ENCODE assay signal across 30 mouse cellular contexts in genomic region chr8:46339317-46339716, GRCm38 (mm10). TPM values are rescaled to one million over a fixed set of nuclear protein-coding genes. Genes with fewer than 3 reads are reported as not detected.
"Had no signal": no experiment of that assay in that cellular context is flagged by ENCODE, and none has a peak within 500 bp of the region (broad histone marks: within the 10 kb centered on the region; RNA-seq: fewer than 3 reads in every experiment).

No protein-coding gene starts in this region.

- H3K27me3 ChIP-seq: intestine, embryonic 15.5 days; limb, embryonic 12.5 days; limb, embryonic 15.5 days; liver, embryonic 15.5 days; megakaryocyte, embryonic 14.5 days; midbrain, embryonic 13.5 days had no signal

- H3K4me1 ChIP-seq: intestine, embryonic 15.5 days; kidney, embryonic 15.5 days; limb, embryonic 12.5 days; limb, embryonic 15.5 days; liver, embryonic 12.5 days; liver, embryonic 15.5 days; megakaryocyte, embryonic 14.5 days; midbrain, embryonic 10.5 days; midbrain, embryonic 13.5 days had no signal

- H3K4me2 ChIP-seq: intestine, embryonic 15.5 days; kidney, embryonic 15.5 days; limb, embryonic 12.5 days; limb, embryonic 15.5 days; liver, embryonic 12.5 days; liver, embryonic 15.5 days; midbrain, embryonic 13.5 days had no signal

- ATAC-seq: intestine, embryonic 15.5 days; liver, embryonic 12.5 days; midbrain, embryonic 13.5 days; midbrain, embryonic 16.5 days had no signal

- H3K27ac ChIP-seq: intestine, embryonic 15.5 days; kidney, embryonic 15.5 days; left cerebral cortex, adult 2 months; limb, embryonic 12.5 days; limb, embryonic 15.5 days; liver, embryonic 12.5 days; liver, embryonic 15.5 days; macrophage; midbrain, embryonic 10.5 days; midbrain, embryonic 13.5 days; stomach, postnatal 0 days had no signal

- H3K9me3 ChIP-seq: intestine, embryonic 15.5 days; kidney, embryonic 15.5 days; limb, embryonic 12.5 days; limb, embryonic 15.5 days; liver, embryonic 12.5 days; liver, embryonic 15.5 days; midbrain, embryonic 10.5 days; midbrain, embryonic 13.5 days had no signal

- H3K9ac ChIP-seq: intestine, embryonic 15.5 days; kidney, embryonic 15.5 days; limb, embryonic 12.5 days; limb, embryonic 15.5 days; liver, embryonic 12.5 days; liver, embryonic 15.5 days; midbrain, embryonic 13.5 days had no signal

- H3K36me3 ChIP-seq: intestine, embryonic 15.5 days; kidney, embryonic 15.5 days; limb, embryonic 12.5 days; limb, embryonic 15.5 days; liver, embryonic 12.5 days; liver, embryonic 15.5 days; midbrain, embryonic 10.5 days; midbrain, embryonic 13.5 days had no signal

- DNase-seq: kidney, adult 11 months; kidney, adult 8-10 months; kidney, postnatal 10 days; kidney, postnatal 36 days; layer of hippocampus, postnatal 36 days; left cerebral cortex, postnatal 4 days; right cerebral cortex, adult 18-20 months; right cerebral cortex, postnatal 14 days; right cerebral cortex, postnatal 4 days; thymus, adult 2 months; thymus, postnatal 14 days; thymus, postnatal 4 days had no signal

- H3K4me3 ChIP-seq: intestine, embryonic 15.5 days; kidney, embryonic 15.5 days; left cerebral cortex, adult 2 months; limb, embryonic 12.5 days; limb, embryonic 15.5 days; liver, embryonic 12.5 days; liver, embryonic 15.5 days; megakaryocyte, embryonic 14.5 days; midbrain, embryonic 10.5 days; midbrain, embryonic 13.5 days had no signal

RNA-seq across cellular contexts. Expression of gene Helt, which starts 44.8 kb away (rescaled TPM):
- total RNA-seq: layer of hippocampus, adult 8-10 months; layer of hippocampus, postnatal 36 days; left cerebral cortex, adult 2 months; left cerebral cortex, postnatal 14 days; monocyte, adult 5-6 weeks had no signal
- polyA plus RNA-seq: intestine, embryonic 15.5 days; kidney, embryonic 15.5 days; limb, embryonic 12.5 days; limb, embryonic 15.5 days; liver, embryonic 12.5 days; liver, embryonic 15.5 days; macrophage; neural tube, embryonic 14.5 days; stomach, embryonic 14.5 days; stomach, postnatal 0 days; thymus, adult 2 months had no signal
